Mouse (Mus musculus): ENCODE measurements around the gene Sepsecs. TPM values are rescaled to one million over a fixed set of nuclear protein-coding genes. Genes with fewer than 3 reads are reported as not detected.
"Not testable (repeated sequence)": the region's sequence is repeated elsewhere in the genome, so short reads cannot be mapped to it uniquely, and the experiment has no call there.

Gene Sepsecs
- 10 to 100 TPM; 11.3 TPM for total RNA-seq (2021)

DNA sequence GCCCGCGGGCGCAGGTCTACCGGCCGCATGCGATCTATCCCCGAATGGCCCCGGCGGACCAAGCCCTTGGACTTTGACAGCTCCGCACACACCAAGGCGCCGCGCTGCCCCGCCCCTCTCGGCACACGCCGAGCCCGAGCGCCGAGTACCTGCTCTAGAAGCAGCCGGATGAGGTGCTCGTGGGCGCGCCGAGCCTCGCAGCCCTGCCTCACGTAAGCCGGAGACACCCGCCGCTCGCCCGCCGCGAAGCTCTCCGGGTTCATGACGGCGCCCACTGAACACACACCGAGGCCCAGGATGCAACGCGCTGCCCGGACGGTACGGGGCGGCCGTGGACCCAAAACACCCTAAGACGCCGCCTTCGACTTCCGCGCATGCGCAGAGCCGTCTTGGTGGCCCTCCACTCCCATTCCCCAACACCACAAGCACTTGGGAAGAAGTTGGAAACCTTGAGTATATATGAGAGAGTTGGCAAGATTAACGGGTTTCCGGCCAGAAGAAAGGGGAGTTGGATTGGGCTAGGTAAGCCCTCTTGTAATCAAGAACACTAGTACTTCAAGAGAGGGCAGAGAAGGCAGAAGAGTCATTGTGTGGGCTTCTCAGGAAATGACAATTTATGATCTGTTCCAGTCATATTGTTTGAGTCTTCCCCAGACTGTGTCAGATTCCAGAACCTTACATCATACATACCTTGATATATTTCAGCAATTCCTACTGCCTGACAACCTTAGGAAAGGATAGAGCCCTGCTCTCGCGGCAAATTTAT lies at the start of gene Sepsecs:
Gene Sepsecs (minus strand): TSS at position 283 of the 766 bp plus-strand sequence.
- DNase-seq = peak; percentile 95
- intact Hi-C loops (cut with DNase I) = loop anchor here (10.0 kb wide), 1 partner anchor 145 kb away; no protein-coding TSS in a partner anchor

DNA sequence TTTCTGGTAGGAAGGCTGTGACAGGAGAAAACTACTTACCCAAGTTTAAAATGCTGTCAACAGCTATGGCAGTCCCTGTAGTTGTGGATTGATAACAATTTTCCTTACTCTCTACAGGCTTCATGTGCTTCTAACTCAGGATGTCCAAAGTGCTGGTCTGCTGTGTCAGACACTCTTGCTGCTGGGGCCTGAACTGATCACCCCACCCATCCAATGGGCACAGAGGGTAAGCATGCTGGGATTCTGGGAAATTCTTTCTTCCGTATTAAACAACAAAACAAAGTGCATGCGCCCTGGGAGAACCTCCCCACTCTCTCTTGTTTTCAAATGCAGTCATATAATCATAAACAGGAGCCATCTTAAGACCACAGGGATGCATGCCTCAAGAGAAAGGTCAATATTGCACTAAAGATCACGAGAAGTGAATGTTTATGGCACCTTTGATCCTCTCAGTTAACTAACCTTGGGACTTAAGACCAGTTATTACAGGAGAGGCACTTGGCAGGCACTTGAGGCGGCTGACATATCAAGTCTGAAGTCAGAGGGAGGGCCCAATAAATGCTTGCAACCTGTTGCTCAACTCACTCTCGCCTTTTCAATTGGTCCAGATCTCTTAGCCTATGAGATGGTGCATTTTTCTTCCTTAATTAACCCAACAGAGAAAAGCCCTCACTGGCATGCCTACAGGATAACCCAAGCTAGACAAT lies 47.4 kb upstream of the Sepsecs start:
- intact Hi-C loops (cut with DNase I) = no loop called here
- no peak for DNase-seq

DNA sequence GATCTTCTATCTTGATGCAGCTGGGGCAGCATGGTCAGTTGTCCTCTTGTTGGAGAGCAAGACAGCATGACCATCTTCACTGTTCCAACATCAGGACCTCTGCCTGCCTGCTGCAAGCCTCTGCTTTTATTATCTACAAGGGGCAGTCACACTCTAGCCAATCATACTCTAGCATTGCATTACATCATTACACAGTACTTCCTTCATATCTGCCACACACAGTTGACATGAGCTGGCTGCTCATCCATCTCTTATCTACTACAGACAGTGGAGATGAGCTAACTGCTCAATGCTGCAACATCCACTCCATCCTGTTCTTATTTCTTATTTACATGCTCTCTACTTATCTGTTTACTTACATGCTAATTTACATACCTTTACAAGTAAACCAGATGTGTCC lies 43.2 kb upstream of the Sepsecs start:
- intact Hi-C loops (cut with DNase I) = no loop called here
- no peak for DNase-seq

GRCm38 (mm10) chr5:52704562-52704961 lies 35.1 kb upstream of the Sepsecs start:
- intact Hi-C loops (cut with DNase I) = no loop called here

GRCm38 (mm10) chr5:52697882-52698440 lies 28.5 kb upstream of the Sepsecs start:
- DNase-seq; intact Hi-C loops (cut with DNase I): not testable (repeated sequence)

More at GRCm38 (mm10) chr5:52704562-52704961, 35.1 kb upstream of the Sepsecs start:
- DNase-seq = no peak

GRCm38 (mm10) chr5:52697291-52697690 lies 27.8 kb upstream of the Sepsecs start:
- DNase-seq = no peak

GRCm38 (mm10) chr5:52687741-52688455 lies 18.4 kb upstream of the Sepsecs start:
- intact Hi-C loops (cut with DNase I) = no loop called here
- DNase-seq = no peak

More at GRCm38 (mm10) chr5:52697291-52697690, 27.8 kb upstream of the Sepsecs start:
- intact Hi-C loops (cut with DNase I) = no loop called here

DNA sequence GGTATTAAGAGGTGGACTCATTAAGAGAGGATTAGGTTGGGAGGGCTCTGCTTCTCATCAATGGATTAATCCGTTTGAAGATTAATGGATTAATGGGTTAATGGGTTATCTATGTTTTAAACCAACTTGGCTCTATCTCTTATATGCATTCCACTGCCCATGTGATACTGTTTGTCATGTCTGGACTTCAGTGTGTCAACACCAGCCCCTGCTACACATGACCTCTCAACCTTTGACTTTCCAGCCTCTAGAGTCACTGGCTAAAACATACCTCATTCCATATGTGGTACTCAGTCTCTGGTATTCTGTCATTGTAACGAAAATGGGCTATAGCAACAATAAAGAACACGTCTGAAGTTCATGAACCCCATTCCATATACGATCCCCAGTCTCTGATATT lies 11.6 kb upstream of the Sepsecs start:
- no peak for DNase-seq
- intact Hi-C loops (cut with DNase I) = no loop called here

DNA sequence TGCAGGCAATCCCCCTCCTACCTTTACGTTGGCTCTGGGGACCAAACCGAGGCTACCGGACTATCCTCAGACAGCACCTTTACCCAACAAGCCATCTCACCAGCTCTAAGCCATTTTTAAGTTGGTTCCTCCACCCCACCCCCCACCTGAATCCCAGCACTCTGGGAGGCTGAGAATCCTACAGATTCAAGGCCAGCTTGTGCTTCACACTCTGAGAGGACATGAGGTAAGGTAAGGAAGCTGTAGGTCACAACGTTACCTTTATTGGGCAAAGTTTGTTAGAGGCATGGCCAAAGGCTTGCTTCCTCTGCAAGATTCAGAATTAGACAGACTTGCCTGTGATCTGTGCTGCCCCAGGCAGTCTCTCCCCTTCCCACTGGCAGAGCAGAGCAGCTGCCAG lies 10.7 kb upstream of the Sepsecs start:
- intact Hi-C loops (cut with DNase I) = no loop called here
- DNase-seq = no peak

GRCm38 (mm10) chr5:52678498-52679070 lies 9.1 kb upstream of the Sepsecs start:
- intact Hi-C loops (cut with DNase I) = no loop called here

GRCm38 (mm10) chr5:52677126-52677525 lies 7.6 kb upstream of the Sepsecs start:
- no peak for DNase-seq
- intact Hi-C loops (cut with DNase I) = no loop called here

More at GRCm38 (mm10) chr5:52678498-52679070, 9.1 kb upstream of the Sepsecs start:
- DNase-seq = no peak

GRCm38 (mm10) chr5:52674384-52675069 lies 5.0 kb upstream of the Sepsecs start:
- intact Hi-C loops (cut with DNase I) = no loop called here
- DNase-seq = no peak

DNA sequence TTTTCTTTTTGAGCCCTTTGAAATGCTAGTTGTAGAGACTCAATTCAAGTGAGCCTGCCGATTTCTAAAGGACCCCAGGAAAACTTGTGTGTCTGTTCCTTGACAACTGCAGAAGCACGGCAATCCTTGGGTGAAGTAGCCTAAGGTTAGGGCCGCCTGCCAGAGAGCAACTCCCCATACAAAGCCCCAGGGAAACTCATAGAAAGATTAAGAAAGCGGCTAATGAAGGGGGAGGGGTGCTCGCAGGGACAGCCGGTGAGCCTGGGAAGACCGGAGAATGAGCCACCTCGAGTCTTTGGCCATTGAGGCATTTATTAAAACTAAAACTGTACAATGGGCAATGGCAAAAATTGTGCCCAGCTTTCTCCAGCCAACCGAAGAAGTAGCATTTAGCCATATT lies 3.8 kb upstream of the Sepsecs start:
- DNase-seq = no peak
- intact Hi-C loops (cut with DNase I) = no loop called here

DNA sequence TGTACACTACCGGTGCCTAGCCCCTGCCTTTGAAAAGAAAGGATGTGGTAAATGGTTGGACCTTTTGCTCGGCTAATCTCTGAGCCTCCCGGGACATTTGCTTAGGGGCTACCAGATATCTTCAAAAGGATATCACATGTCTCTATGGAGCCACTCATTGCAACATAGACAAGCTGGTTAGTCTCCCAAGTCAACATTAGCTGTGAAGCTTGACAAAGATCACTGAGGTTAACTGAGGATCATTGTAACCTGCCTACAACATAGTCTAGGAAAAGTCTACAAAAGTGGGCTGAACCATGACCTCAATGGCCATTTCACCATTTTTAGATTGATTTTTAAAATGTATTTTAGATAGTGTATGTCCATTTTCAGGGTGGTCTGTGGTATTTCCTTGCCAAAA lies 1.2 kb upstream of the Sepsecs start:
- no peak for DNase-seq
- intact Hi-C loops (cut with DNase I) = no loop called here

- DNase-seq = no peak
- intact Hi-C loops (cut with DNase I) = loop anchor here (10.0 kb wide), 1 partner anchor 148 kb away; no protein-coding TSS in a partner anchor
Observed at GRCm38 (mm10) chr5:52666766-52667165, 2.7 kb downstream of the Sepsecs start.

DNA sequence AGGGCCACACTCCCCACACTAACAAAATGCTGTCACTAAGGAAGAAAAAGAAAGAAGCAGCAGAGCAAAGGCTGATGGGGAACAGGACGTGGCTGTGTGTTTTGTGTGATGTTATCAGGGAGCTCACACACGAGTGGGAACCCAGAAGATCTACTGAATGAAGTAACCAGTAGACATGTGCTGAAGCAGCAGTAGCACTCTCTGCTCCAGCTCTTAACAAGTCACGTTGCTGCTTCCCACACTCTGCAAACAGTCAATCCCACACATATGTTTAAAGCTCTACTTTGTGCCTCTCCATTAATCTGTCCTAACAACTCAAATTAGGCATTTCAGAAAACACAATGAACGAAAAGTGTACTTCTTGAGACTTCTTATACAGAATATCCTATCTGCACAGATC lies 11.6 kb downstream of the Sepsecs start:
- intact Hi-C loops (cut with DNase I) = loop anchor here (5.0 to 10.0 kb wide), 2 partner anchors 123 to 606 kb away; no protein-coding TSS in a partner anchor
- no peak for DNase-seq

GRCm38 (mm10) chr5:52657336-52657735 lies 12.2 kb downstream of the Sepsecs start:
- intact Hi-C loops (cut with DNase I) = loop anchor here (5.0 to 10.0 kb wide), 2 partner anchors 123 to 605 kb away; no protein-coding TSS in a partner anchor
- no peak for DNase-seq

- intact Hi-C loops (cut with DNase I) = loop anchor here (5.0 to 10.0 kb wide), 2 partner anchors 121 to 604 kb away; no protein-coding TSS in a partner anchor
- DNase-seq = no peak
Observed at GRCm38 (mm10) chr5:52655992-52656391, 13.5 kb downstream of the Sepsecs start.

DNA sequence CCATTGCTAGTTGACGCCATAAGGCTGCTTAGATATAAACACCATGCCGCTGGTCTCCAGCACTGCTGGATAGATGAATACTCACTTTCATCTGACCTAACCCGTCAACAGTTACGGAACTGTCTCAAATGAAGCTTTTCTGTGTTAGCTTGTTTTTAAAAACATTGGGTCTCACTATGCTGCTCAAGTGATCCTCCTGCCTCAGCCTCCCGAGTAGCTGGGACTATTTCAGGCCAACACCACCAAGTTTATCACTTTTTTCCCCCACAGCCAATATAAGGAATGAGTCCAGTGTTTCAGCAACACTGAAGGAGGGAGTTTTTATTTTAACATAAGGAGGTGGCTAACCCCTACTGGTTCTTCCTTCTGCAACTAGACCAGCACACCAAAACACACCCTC lies 14.5 kb downstream of the Sepsecs start:
- intact Hi-C loops (cut with DNase I) = loop anchor here (5.0 to 10.0 kb wide), 3 partner anchors 88 to 603 kb away; partner anchors contain the start of gene Lgi2

More for the DNA sequence above, 14.5 kb downstream of the Sepsecs start:
- no peak for DNase-seq
